Mouse (Mus musculus) hindbrain, embryonic 14.5 days (tissue): Measurements from ENCODE around the gene Diablo. TPM values are rescaled to one million over a fixed set of nuclear protein-coding genes. Genes with fewer than 3 reads are reported as not detected.

Source experiments
- ATAC-seq: fragments of 200-750 bp; cut with Nextera tagmentation; 2 replicates; pipeline ENCODE4 v1.8.0; 2017; ENCODE audit warnings: moderate number of reproducible peaks, mild to moderate bottlenecking, moderate TSS enrichment, moderate library complexity; ENCODE audit not compliant: low FRiP score
- DNase-seq: peaks from one replicate; pipeline ENCODE4 v3.0.0-alpha.2; 2015; ENCODE audit warnings: low spot score
- H3K27ac ChIP-seq: fragments of 300-500 bp; sonication (generic); 2 replicates; pipeline ENCODE4 v1.5.1; 2014; ENCODE audit warnings: mild to moderate bottlenecking, moderate library complexity
- H3K27me3 ChIP-seq: fragments of 300-500 bp; sonication (generic); 2 replicates; pipeline ENCODE4 v1.6.1; 2014; ENCODE audit warnings: mild to moderate bottlenecking, low read length, mixed read lengths; ENCODE audit not compliant: control insufficient read depth, insufficient read depth
- H3K36me3 ChIP-seq: fragments of 300-500 bp; sonication (generic); replicated peaks from 2 replicates; pipeline ENCODE4 v1.6.1; 2014; ENCODE audit not compliant: control insufficient read depth, insufficient read depth
- H3K4me1 ChIP-seq: fragments of 300-500 bp; sonication (generic); replicated peaks from 2 replicates; pipeline ENCODE4 v1.6.1; 2014; ENCODE audit warnings: antibody characterized with exemption, low read length, mixed read lengths; ENCODE audit not compliant: control insufficient read depth, insufficient read depth
- H3K4me2 ChIP-seq: fragments of 300-500 bp; sonication (generic); replicated peaks from 2 replicates; pipeline ENCODE4 v1.6.1; 2014; ENCODE audit warnings: mild to moderate bottlenecking, moderate library complexity
- H3K4me3 ChIP-seq: fragments of 300-500 bp; sonication (generic); replicated peaks from 2 replicates; pipeline ENCODE4 v1.5.1; 2014; ENCODE audit warnings: mild to moderate bottlenecking, low read length
- H3K9ac ChIP-seq: fragments of 300-500 bp; sonication (generic); 2 replicates; pipeline ENCODE4 v1.6.1; 2014
- H3K9me3 ChIP-seq: fragments of 300-500 bp; sonication (generic); 2 replicates; pipeline ENCODE4 v1.6.1; 2016; ENCODE audit warnings: low read length; ENCODE audit not compliant: control insufficient read depth
- WGBS: fragments of 180-500 bp; shearing (Covaris S2); extraction: QIAGEN DNeasy Blood & Tissue Kit; methylation state at CpG from one replicate; pipeline ENCODE4 v1.1.7; 2014; 5-methylcytosine and 5-hydroxymethylcytosine counted together
- polyA plus RNA-seq: library from polyadenylated mRNA; unstranded; fragments of >200 nt; fragmentation: Nextera tagmentation; extraction: Ambion mirVana; gene quantifications from 2 replicates; pipeline ENCODE4 v1.2.1, GENCODE M21; 2014

Diablo gene
- polyA plus RNA-seq, 1 experiment from 2014 or later, result 110 TPM

GRCm38 (mm10) chr5:123528641-123529040, 4.7 kb upstream of the Diablo start:
- DNase-seq (no peak), ATAC-seq (no peak)
- no peaks in the 10 kb centered on the region for H3K27me3 ChIP-seq
- no peak overlapping the region for H3K9ac ChIP-seq
- no peak overlapping the region for H3K4me2 ChIP-seq
- H3K9me3 ChIP-seq, result no peaks in the 10 kb centered on the region
- peaks cover 70% of the 10 kb centered on the region for H3K36me3 ChIP-seq
- H3K27ac ChIP-seq, result no peak overlapping the region
- peaks cover 7% of the 10 kb centered on the region; the same call in 1 of the 2 replicates for H3K4me1 ChIP-seq
- 85% methylated on average over 7 of the region's 7 CpGs for WGBS
- H3K4me3 ChIP-seq, result no peak overlapping the region

DNA sequence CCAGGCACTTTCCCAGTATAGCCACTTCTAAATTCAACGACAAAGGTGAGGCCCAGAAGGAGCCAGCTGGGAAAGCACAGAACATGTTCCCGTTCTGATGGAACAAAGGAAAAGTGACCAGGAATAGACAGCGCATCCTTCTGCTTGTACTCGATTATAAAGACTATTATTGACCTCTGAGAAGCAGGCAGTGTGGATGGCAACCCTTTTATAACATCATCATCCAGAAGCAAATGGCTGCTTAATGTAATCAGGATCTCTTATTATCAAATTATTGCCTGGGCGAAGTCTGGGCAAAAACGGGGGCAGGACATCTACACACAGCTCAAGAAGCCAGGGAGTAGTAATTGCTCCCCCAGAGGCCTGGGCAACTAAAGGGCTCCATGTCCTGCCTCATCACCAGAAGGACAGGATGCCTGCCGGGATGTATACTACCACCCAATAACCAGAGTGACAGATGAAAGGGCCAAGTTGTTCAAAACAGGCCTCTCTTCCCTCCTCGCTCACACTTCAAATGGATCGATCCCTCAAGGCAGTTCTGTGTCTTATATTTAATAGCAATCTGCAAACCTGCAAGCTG, 2.0 kb upstream of the Diablo start:
- H3K36me3 ChIP-seq, result peaks cover 44% of the 10 kb centered on the region
- peaks cover 7% of the 10 kb centered on the region; the same call in 1 of the 2 replicates for H3K4me1 ChIP-seq
- no peak overlapping the region for H3K4me2 ChIP-seq
- H3K27me3 ChIP-seq, result no peaks in the 10 kb centered on the region
- H3K9ac ChIP-seq, result no peak overlapping the region
- H3K27ac ChIP-seq, result no peak overlapping the region
- no peaks in the 10 kb centered on the region for H3K9me3 ChIP-seq
- ATAC-seq, result no peak
- H3K4me3 ChIP-seq, result no peak overlapping the region
- DNase-seq, result no peak
- WGBS, result 86% methylated on average over 9 of the region's 9 CpGs

GRCm38 (mm10) chr5:123525281-123525680, 1.3 kb upstream of the Diablo start, which contains the start of gene Gm49027:
TSS of gene Gm49027 (minus strand) at chr5:123525488.
- Histone ChIP-seq H3K27me3 (no peaks in the 10 kb centered on the region), H3K4me1 (peaks cover 7% of the 10 kb centered on the region; the same call in 1 of the 2 replicates), H3K4me2 (peak within 1 kb of the TSS; percentile 87), H3K27ac (peak within 1 kb of the TSS; percentile 68), H3K9ac (peak within 1 kb of the TSS; percentile 56), H3K36me3 (peaks cover 37% of the 10 kb centered on the region), H3K9me3 (no peaks in the 10 kb centered on the region), H3K4me3 (peak within 1 kb of the TSS; percentile 89)
- WGBS, result 85% methylated on average over 7 of the region's 7 CpGs
- no peak for DNase-seq
- no peak for ATAC-seq

- DNase-seq (peak; percentile 62), ATAC-seq (peak; percentile 90)
- Histone ChIP-seq H3K27me3 (no peaks in the 10 kb centered on the region), H3K27ac (peak overlapping the region; percentile 68), H3K4me1 (peaks cover 7% of the 10 kb centered on the region; the same call in 1 of the 2 replicates), H3K9ac (peak overlapping the region; percentile 56), H3K4me2 (peak overlapping the region; percentile 87), H3K36me3 (peaks cover 33% of the 10 kb centered on the region), H3K9me3 (no peaks in the 10 kb centered on the region), H3K4me3 (peak overlapping the region; percentile 89)
- 1% methylated on average over 26 of the region's 27 CpGs for WGBS
These were observed 396 bp upstream of the Diablo start for GRCm38 (mm10) chr5:123524393-123524750.

GRCm38 (mm10) chr5:123522166-123522565, 1.8 kb downstream of the Diablo start:
- Histone ChIP-seq H3K9me3 (no peaks in the 10 kb centered on the region), H3K36me3 (peaks cover 31% of the 10 kb centered on the region), H3K27me3 (no peaks in the 10 kb centered on the region), H3K4me1 (peaks cover 7% of the 10 kb centered on the region; the same call in 1 of the 2 replicates), H3K9ac (no peak overlapping the region), H3K4me3 (no peak overlapping the region), H3K4me2 (no peak overlapping the region), H3K27ac (no peak overlapping the region)
- no peak for DNase-seq
- 86% methylated on average over 1 of the region's 1 CpGs for WGBS
- ATAC-seq, result no peak

DNA sequence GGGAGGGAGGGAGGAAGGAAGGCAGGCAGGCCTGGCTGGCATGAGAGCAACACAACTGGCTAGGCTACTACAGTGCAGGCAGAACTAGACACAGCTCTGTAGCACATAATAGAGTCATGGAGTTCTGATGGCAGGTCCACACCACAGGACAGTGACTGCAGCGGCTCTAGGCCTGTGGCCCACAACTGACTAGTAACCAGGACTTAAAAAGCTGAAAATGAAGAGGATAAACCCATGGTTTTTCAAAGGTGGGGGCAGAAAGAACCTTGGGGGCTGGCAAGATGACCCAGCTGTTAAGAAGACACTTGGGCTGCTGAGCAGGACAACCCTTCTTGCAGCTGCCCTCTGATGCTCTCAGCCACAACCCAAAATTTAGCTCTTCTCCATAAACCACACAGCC, 2.4 kb downstream of the Diablo start:
- Histone ChIP-seq H3K4me1 (peaks cover 7% of the 10 kb centered on the region; the same call in 1 of the 2 replicates), H3K4me2 (no peak overlapping the region), H3K27ac (no peak overlapping the region), H3K9ac (no peak overlapping the region), H3K27me3 (no peaks in the 10 kb centered on the region), H3K9me3 (no peaks in the 10 kb centered on the region), H3K36me3 (peaks cover 31% of the 10 kb centered on the region), H3K4me3 (no peak overlapping the region)
- no peak for ATAC-seq
- no peak for DNase-seq
- WGBS, result 100% methylated on average over 1 of the region's 1 CpGs

DNA sequence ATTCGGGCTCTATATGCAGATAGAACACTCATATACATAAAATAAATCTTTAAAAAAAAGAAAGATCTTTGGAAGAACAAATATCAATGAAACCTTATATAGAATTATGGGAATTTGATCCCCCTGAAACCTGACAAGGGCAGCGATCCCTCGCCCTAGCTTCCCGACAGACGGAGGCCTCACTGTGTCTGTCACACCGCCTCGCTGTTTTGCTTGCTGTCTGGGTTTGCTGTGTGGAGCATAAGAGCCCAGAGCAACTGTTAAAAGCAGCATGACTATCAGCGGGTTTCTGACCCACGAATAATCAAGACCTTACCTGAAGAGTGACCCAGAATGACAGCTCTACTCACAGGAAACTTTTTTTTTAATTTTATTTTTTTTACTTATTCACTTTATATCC, 3.3 kb downstream of the Diablo start:
- WGBS, result 91% methylated on average over 9 of the region's 9 CpGs
- Histone ChIP-seq H3K9me3 (no peaks in the 10 kb centered on the region), H3K36me3 (peaks cover 40% of the 10 kb centered on the region), H3K4me3 (no peak overlapping the region), H3K4me2 (no peak overlapping the region), H3K9ac (no peak overlapping the region), H3K27ac (no peak overlapping the region), H3K27me3 (no peaks in the 10 kb centered on the region), H3K4me1 (peaks cover 7% of the 10 kb centered on the region; the same call in 1 of the 2 replicates)
- ATAC-seq, result no peak
- no peak for DNase-seq

- no peak for ATAC-seq
- Histone ChIP-seq H3K4me1 (no peaks in the 10 kb centered on the region), H3K9ac (no peak overlapping the region), H3K9me3 (no peaks in the 10 kb centered on the region), H3K27me3 (no peaks in the 10 kb centered on the region), H3K27ac (no peak overlapping the region), H3K4me3 (no peak overlapping the region), H3K4me2 (no peak overlapping the region), H3K36me3 (peaks cover 78% of the 10 kb centered on the region)
- WGBS, result 94% methylated on average over 5 of the region's 5 CpGs
- DNase-seq, result no peak
These were observed 9.1 kb downstream of the Diablo start for GRCm38 (mm10) chr5:123514871-123515270.

GRCm38 (mm10) chr5:123512102-123512501, 11.9 kb downstream of the Diablo start:
- H3K4me1 ChIP-seq, result peaks cover 16% of the 10 kb centered on the region

More at GRCm38 (mm10) chr5:123512102-123512501, 11.9 kb downstream of the Diablo start:
- Histone ChIP-seq H3K4me3 (no peak overlapping the region), H3K36me3 (peaks cover 52% of the 10 kb centered on the region), H3K9ac (no peak overlapping the region), H3K4me2 (no peak overlapping the region), H3K27ac (no peak overlapping the region), H3K27me3 (no peaks in the 10 kb centered on the region), H3K9me3 (no peaks in the 10 kb centered on the region)
- DNase-seq (no peak), ATAC-seq (no peak)
- WGBS, result 83% methylated on average over 3 of the region's 3 CpGs
